Mouse (Mus musculus) liver, postnatal 0 days (tissue): ENCODE results near the gene Ube4a. TPM values are rescaled to one million over a fixed set of nuclear protein-coding genes. Genes with fewer than 3 reads are reported as not detected.

Source experiments
- ATAC-seq: fragments of 200-750 bp; cut with Nextera tagmentation; 2 replicates; pipeline ENCODE4 v1.8.0; 2017; ENCODE audit warnings: mild to moderate bottlenecking, moderate library complexity
- DNase-seq: peaks from one replicate; pipeline ENCODE4 v3.0.0-alpha.2; 2016
- H3K27ac ChIP-seq: fragments of 300-500 bp; sonication (generic); 2 replicates; pipeline ENCODE4 v1.5.1; 2014; ENCODE audit warnings: antibody characterized with exemption, moderate library complexity, mild to moderate bottlenecking, low read depth
- H3K27me3 ChIP-seq: fragments of 300-500 bp; sonication (generic); 2 replicates; pipeline ENCODE4 v1.6.1; 2014; ENCODE audit warnings: low read length, control low read depth, mixed read lengths; ENCODE audit not compliant: insufficient read depth
- H3K36me3 ChIP-seq: fragments of 300-500 bp; sonication (generic); replicated peaks from 2 replicates; pipeline ENCODE4 v1.6.1; 2014; ENCODE audit warnings: mild to moderate bottlenecking, control low read depth, low read length, moderate library complexity, mixed read lengths; ENCODE audit not compliant: insufficient read depth
- H3K4me1 ChIP-seq: fragments of 300-500 bp; sonication (generic); 2 replicates; pipeline ENCODE4 v1.6.1; 2014; ENCODE audit warnings: antibody characterized with exemption, mild to moderate bottlenecking, control low read depth; ENCODE audit not compliant: insufficient read depth
- H3K4me2 ChIP-seq: fragments of 300-500 bp; sonication (generic); 2 replicates; pipeline ENCODE4 v1.6.1; 2014; ENCODE audit warnings: low read depth, mild to moderate bottlenecking, low read length, moderate library complexity, mixed read lengths
- H3K4me3 ChIP-seq: fragments of 300-500 bp; sonication (generic); 2 replicates; pipeline ENCODE4 v1.5.1; 2014; ENCODE audit warnings: low read depth, low read length
- H3K9ac ChIP-seq: fragments of 300-500 bp; sonication (generic); replicated peaks from 2 replicates; pipeline ENCODE4 v1.6.1; 2014; ENCODE audit warnings: mild to moderate bottlenecking, moderate library complexity
- H3K9me3 ChIP-seq: fragments of 300-500 bp; sonication (generic); 2 replicates; pipeline ENCODE4 v1.6.1; 2016; ENCODE audit warnings: mild to moderate bottlenecking, control low read depth, low read length, mixed read lengths
- CTCF ChIP-seq: sonication (generic); IDR thresholded peaks from 2 replicates; pipeline ENCODE4 v1.5.1; 2016; ENCODE audit warnings: antibody characterized with exemption, low read depth
- EP300 ChIP-seq: IDR thresholded peaks from 2 replicates; pipeline ENCODE4 v1.6.1; 2016; ENCODE audit warnings: antibody characterized with exemption, low read depth, mild to moderate bottlenecking
- WGBS: fragments of 180-500 bp; shearing (Covaris S2); extraction: QIAGEN DNeasy Blood & Tissue Kit; methylation state at CpG from one replicate; pipeline ENCODE4 v1.1.7; 2014; ENCODE audit not compliant: insufficient replicate concordance; 5-methylcytosine and 5-hydroxymethylcytosine counted together
- polyA plus RNA-seq: library from polyadenylated mRNA; unstranded; fragments of >200 nt; fragmentation: Nextera tagmentation; extraction: Ambion mirVana; gene quantifications from 2 replicates; pipeline ENCODE4 v1.2.1, GENCODE M21; 2015

Gene Ube4a
- polyA plus RNA-seq, 1 experiment from 2014 or later, result 7.5 TPM

GRCm38 (mm10) chr9:44880309-44881081, 84.9 kb downstream of the Ube4a start:
- H3K4me3 ChIP-seq, result peak overlapping the region; percentile 91
- H3K9me3 ChIP-seq, result no peaks in the 10 kb centered on the region
- H3K9ac ChIP-seq, result peak overlapping the region; percentile 91
- DNase-seq (peak; percentile 27), ATAC-seq (peak; percentile 28)
- H3K4me2 ChIP-seq, result peak overlapping the region; percentile 100
- 1% methylated on average over 21 of the region's 44 CpGs for WGBS
- peak overlapping the region; percentile 93 for H3K27ac ChIP-seq
- TF ChIP-seq CTCF (no peak), EP300 (no peak)
- 0 out of 2 replicates have a peak, but pooled peaks cover 2% of the 10 kb centered on the region for H3K36me3 ChIP-seq
- peaks cover 28% of the 10 kb centered on the region for H3K4me1 ChIP-seq
- no peaks in the 10 kb centered on the region for H3K27me3 ChIP-seq

DNA sequence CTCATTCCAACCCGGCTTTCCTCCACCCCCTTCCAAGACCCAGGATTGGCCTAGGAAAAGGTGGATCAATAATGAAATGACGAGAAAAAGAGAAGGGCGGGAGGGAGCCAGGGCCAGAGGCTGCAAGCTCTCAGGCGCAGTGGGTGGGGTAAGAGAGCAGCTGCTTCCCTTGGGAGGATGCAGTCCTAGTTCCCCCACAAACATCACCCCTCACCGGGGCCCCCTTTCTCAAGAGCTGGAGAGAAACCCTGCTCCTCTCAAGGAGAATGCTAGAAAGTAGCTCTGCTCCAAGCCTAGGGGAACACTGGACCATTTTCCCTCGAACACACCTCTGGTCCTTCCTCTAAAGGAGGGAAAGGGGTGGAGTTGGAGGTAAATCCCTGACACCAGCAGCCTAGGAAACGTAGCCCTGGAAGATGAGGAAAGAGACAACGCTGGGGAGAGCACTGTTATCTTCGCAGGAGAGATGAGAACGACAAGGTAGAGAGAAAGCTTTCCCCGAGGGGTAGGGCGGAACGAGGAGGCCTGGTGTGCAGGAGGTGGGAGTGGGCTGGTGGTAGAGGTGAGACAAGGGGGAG, 85.6 kb downstream of the Ube4a start:
- Histone ChIP-seq H3K4me1 (peaks cover 28% of the 10 kb centered on the region), H3K27ac (peak overlapping the region; percentile 93), H3K4me3 (peak overlapping the region; percentile 91), H3K36me3 (0 out of 2 replicates have a peak, but pooled peaks cover 2% of the 10 kb centered on the region), H3K27me3 (no peaks in the 10 kb centered on the region), H3K9ac (peak overlapping the region; percentile 91), H3K4me2 (peak overlapping the region; percentile 100), H3K9me3 (no peaks in the 10 kb centered on the region)
- under 1% methylated on average over 13 of the region's 13 CpGs for WGBS
- DNase-seq (peak; percentile 59), ATAC-seq (no peak)
- TF ChIP-seq EP300 (no peak), CTCF (no peak)

DNA sequence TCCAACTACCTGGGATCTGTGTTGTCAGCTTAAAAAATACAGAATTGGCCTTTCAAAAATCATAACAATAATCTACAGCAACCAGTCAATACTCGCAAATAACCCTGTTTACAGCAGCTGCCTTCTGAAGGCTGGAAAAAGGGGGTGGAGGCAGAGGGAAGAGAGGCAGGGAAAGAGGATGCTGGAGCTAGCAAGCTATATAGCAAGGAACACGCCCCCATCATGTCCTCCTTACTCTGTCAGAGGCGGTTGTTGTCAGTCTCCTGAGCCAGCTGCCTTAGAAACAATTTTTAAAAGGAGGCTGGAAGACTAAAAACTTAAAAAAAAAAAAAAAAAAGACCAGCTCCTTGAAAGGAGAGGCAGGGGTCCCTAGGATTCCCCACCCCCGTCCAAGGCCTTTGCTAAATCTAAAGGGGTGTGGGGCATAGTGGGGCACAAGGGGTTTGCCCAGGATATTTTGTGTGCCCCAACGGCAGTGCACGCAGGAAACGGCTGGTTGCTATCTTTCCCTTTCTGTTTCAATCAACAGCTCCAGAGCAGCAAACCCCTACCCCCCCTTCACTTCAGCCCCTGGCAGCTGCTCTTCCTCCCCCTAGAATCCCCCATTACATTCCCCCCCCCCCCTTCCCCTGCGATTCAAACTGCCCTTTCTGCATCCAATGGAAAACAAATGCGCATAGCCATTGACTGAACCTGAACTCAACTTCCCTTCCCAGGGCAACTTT, 86.5 kb downstream of the Ube4a start:
- whole genome bisulfite sequencing, result 19% methylated on average over 9 of the region's 9 CpGs
- Histone ChIP-seq H3K4me3 (peak overlapping the region; percentile 91), H3K27me3 (no peaks in the 10 kb centered on the region), H3K9ac (peak overlapping the region; percentile 31), H3K4me2 (peak overlapping the region; percentile 100), H3K4me1 (peaks cover 29% of the 10 kb centered on the region), H3K36me3 (0 out of 2 replicates have a peak, but pooled peaks cover 2% of the 10 kb centered on the region), H3K9me3 (no peaks in the 10 kb centered on the region), H3K27ac (peak overlapping the region; percentile 93; the same call in 1 of the 2 replicates)
- no peak for ATAC-seq
- DNase-seq, result peak; percentile 22
- TF ChIP-seq EP300 (no peak), CTCF (no peak)

DNA sequence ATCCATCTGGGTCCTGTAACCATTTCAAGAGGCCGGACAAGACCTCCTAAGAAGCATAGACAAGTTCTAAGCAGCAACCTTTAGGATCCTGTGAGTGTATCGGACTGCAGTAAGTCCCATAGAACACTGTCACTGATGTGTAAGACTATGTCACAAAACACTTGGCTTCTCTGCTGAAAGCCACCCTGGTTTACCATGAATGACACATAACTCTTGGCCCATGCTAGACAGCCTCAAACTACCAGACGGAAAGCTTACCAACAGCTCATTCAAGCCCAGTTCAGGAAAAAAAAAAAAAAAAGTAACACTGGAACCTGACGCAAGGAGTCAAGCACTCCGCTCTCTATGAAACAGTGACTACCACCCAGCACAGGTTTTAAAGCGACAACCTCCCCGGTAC, 87.7 kb downstream of the Ube4a start:
- Histone ChIP-seq H3K9me3 (no peaks in the 10 kb centered on the region), H3K27me3 (no peaks in the 10 kb centered on the region), H3K9ac (no peak overlapping the region), H3K4me1 (peaks cover 30% of the 10 kb centered on the region), H3K4me2 (no peak overlapping the region; the same call in 1 of the 2 replicates), H3K36me3 (0 out of 2 replicates have a peak, but pooled peaks cover 2% of the 10 kb centered on the region), H3K27ac (no peak overlapping the region), H3K4me3 (no peak overlapping the region)
- 87% methylated on average over 7 of the region's 7 CpGs for WGBS
- no peak for TF ChIP-seq CTCF
- TF ChIP-seq EP300, result no peak
- DNase-seq, result no peak
- no peak for ATAC-seq

GRCm38 (mm10) chr9:44875476-44875875, 89.9 kb downstream of the Ube4a start:
- Histone ChIP-seq H3K27ac (no peak overlapping the region), H3K4me1 (peaks cover 21% of the 10 kb centered on the region), H3K27me3 (no peaks in the 10 kb centered on the region), H3K36me3 (peaks cover 9% of the 10 kb centered on the region; the same call in 1 of the 2 replicates), H3K9me3 (no peaks in the 10 kb centered on the region), H3K4me3 (no peak overlapping the region), H3K4me2 (no peak overlapping the region), H3K9ac (no peak overlapping the region)
- TF ChIP-seq EP300 (no peak), CTCF (no peak)
- ATAC-seq, result no peak
- WGBS, result 78% methylated on average over 7 of the region's 7 CpGs
- DNase-seq, result no peak

DNA sequence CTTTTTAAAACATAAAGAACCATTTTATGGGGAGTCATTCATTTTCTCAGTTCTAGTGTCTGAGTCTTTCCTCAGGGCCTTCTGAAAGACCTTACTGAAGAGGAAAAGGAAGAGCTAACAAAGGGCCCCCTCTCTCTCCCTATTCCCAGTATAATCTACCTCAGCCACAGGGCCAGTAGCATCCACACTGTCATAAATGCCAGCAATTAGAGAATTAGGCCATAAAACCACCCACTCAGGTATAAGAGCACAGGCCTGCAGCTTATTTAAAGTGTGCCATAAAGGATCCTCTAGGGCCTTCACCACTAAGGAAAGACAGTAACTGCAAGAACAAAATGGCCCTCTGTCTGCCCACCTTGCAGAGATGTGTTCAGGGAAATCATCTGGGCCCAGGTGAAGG, 91.2 kb downstream of the Ube4a start:
- Histone ChIP-seq H3K9ac (no peak overlapping the region), H3K4me2 (no peak overlapping the region), H3K4me1 (peaks cover 10% of the 10 kb centered on the region), H3K9me3 (no peaks in the 10 kb centered on the region), H3K4me3 (no peak overlapping the region), H3K27ac (no peak overlapping the region), H3K36me3 (peaks cover 9% of the 10 kb centered on the region; the same call in 1 of the 2 replicates), H3K27me3 (no peaks in the 10 kb centered on the region)
- ATAC-seq (no peak), DNase-seq (no peak)
- TF ChIP-seq CTCF (no peak), EP300 (no peak)
